ENCODE assay signal across 8 mouse cellular contexts in genomic region chr10:86555843-86556242, GRCm38 (mm10). TPM values are rescaled to one million over a fixed set of nuclear protein-coding genes. Genes with fewer than 3 reads are reported as not detected.
DNase-seq lines count a peak whose midpoint lies in the region; ATAC-seq lines count a peak whose summit lies in the region.

No protein-coding gene starts in this region.

- no peaks in the 10 kb centered on the region for H3K36me3 ChIP-seq in heart, embryonic 11.5 days (ENCODE audit: control insufficient read depth, insufficient read depth, low read length)
- no peaks in the 10 kb centered on the region for H3K36me3 ChIP-seq in limb, embryonic 11.5 days (ENCODE audit: control insufficient read depth, insufficient read depth, low read length)
- no peaks in the 10 kb centered on the region for H3K36me3 ChIP-seq in intestine, embryonic 15.5 days

- H3K9ac ChIP-seq in heart, embryonic 11.5 days (ENCODE audit: low read depth, low read length): no peak overlapping the region
- H3K9ac ChIP-seq in limb, embryonic 11.5 days (ENCODE audit: low read length): no peak overlapping the region
- H3K9ac ChIP-seq in intestine, embryonic 15.5 days: no peak overlapping the region

- H3K27ac ChIP-seq in heart, embryonic 11.5 days (ENCODE audit: low read depth, low read length): no peak overlapping the region
- H3K27ac ChIP-seq in limb, embryonic 11.5 days (replicated peaks; ENCODE audit: low read depth, low read length): no peak overlapping the region
- H3K27ac ChIP-seq in intestine, embryonic 15.5 days: no peak overlapping the region

- peak; percentile 45 for DNase-seq in heart, postnatal 4 days
- peak; percentile 8 to 15 for DNase-seq in B cell, adult 2 months
- peak; percentile 38 for DNase-seq in adrenal gland, postnatal 10 days
- peak; percentile 22 for DNase-seq in limb, embryonic 11.5 days (ENCODE audit: low spot score)
- no peak for DNase-seq in right cerebral cortex, adult 2 months (ENCODE audit: low spot score in 2 of 2)
- DNase-seq in left cerebral cortex, postnatal 14 days (ENCODE audit: low spot score in 2 of 2): no peak

- no peak overlapping the region for H3K4me2 ChIP-seq in heart, embryonic 11.5 days
- no peak overlapping the region for H3K4me2 ChIP-seq in limb, embryonic 11.5 days (ENCODE audit: low read depth, severe bottlenecking)
- no peak overlapping the region for H3K4me2 ChIP-seq in intestine, embryonic 15.5 days (replicated peaks)

- H3K9me3 ChIP-seq in heart, embryonic 11.5 days (replicated peaks; ENCODE audit: control insufficient read depth, low read length): no peaks in the 10 kb centered on the region
- no peaks in the 10 kb centered on the region for H3K9me3 ChIP-seq in limb, embryonic 11.5 days (ENCODE audit: control insufficient read depth, low read length)
- H3K9me3 ChIP-seq in intestine, embryonic 15.5 days: no peaks in the 10 kb centered on the region

- intact Hi-C loops in left cerebral cortex, postnatal 14 days (cut with DNase I): no loop called here

- 57% methylated on average over 8 of the region's 8 CpGs for WGBS in heart, embryonic 11.5 days (ENCODE audit: insufficient replicate concordance)
- 60% methylated on average over 8 of the region's 8 CpGs for WGBS in limb, embryonic 11.5 days
- 65% methylated on average over 8 of the region's 8 CpGs for WGBS in intestine, embryonic 15.5 days

- no peaks in the 10 kb centered on the region for H3K27me3 ChIP-seq in heart, embryonic 11.5 days (ENCODE audit: control insufficient read depth, insufficient read depth, low read length)
- no peaks in the 10 kb centered on the region for H3K27me3 ChIP-seq in limb, embryonic 11.5 days (ENCODE audit: control insufficient read depth, insufficient read depth, low read length)
- H3K27me3 ChIP-seq in intestine, embryonic 15.5 days (replicated peaks): no peaks in the 10 kb centered on the region

- no peaks in the 10 kb centered on the region for H3K4me1 ChIP-seq in heart, embryonic 11.5 days (ENCODE audit: control insufficient read depth, insufficient read depth, low read length)
- H3K4me1 ChIP-seq in limb, embryonic 11.5 days (ENCODE audit: control insufficient read depth, insufficient read depth, low read length): no peaks in the 10 kb centered on the region
- no peaks in the 10 kb centered on the region for H3K4me1 ChIP-seq in intestine, embryonic 15.5 days (replicated peaks)

- ATAC-seq in heart, embryonic 11.5 days (replicated peaks; ENCODE audit: insufficient number of reproducible peaks, low FRiP score, low TSS enrichment): no peak
- ATAC-seq in limb, embryonic 11.5 days (ENCODE audit: insufficient number of reproducible peaks, low FRiP score, low TSS enrichment, low read depth): no peak
- no peak for ATAC-seq in intestine, embryonic 15.5 days

- H3K4me3 ChIP-seq in heart, embryonic 11.5 days (ENCODE audit: low read depth, low read length): no peak overlapping the region
- H3K4me3 ChIP-seq in limb, embryonic 11.5 days (ENCODE audit: low read depth, low read length): no peak overlapping the region
- no peak overlapping the region for H3K4me3 ChIP-seq in intestine, embryonic 15.5 days (replicated peaks)

RNA-seq across cellular contexts. Expression of gene Syn3, which starts 57.1 kb away (rescaled TPM):
- under 1 TPM; 0.38 to 0.60 TPM for total RNA-seq in heart, postnatal 4 days (2021)
- polyA plus RNA-seq in heart, embryonic 11.5 days (2014; fragmentation: Nextera tagmentation; extraction: Ambion mirVana): 0.99 and 1.3 TPM in 2 replicates
- 1 to 10 TPM; 2.9 to 3.8 TPM for total RNA-seq in adrenal gland, postnatal 10 days (2021)
- 3.9 and 4.0 TPM in 2 replicates for polyA plus RNA-seq in limb, embryonic 11.5 days (2014; fragmentation: Nextera tagmentation; extraction: Ambion mirVana)
- 10 to 100 TPM; 29.9 to 32.0 TPM for total RNA-seq in left cerebral cortex, postnatal 14 days (2021)
- 2.1 and 3.0 TPM in 2 replicates for polyA plus RNA-seq in intestine, embryonic 15.5 days (2015; fragmentation: Nextera tagmentation; extraction: Ambion mirVana)

Comparison
In these comparisons a context has a peak if more than half of its experiments do, and no peak if none do; other contexts are left out.
1. DNase-seq: peak in heart, postnatal 4 days (single experiment), B cell, adult 2 months (2 of 2), adrenal gland, postnatal 10 days (single experiment) and limb, embryonic 11.5 days (single experiment); none in right cerebral cortex, adult 2 months (0 of 2) and left cerebral cortex, postnatal 14 days (0 of 2).
2. RNA of gene Syn3, which starts 57.1 kb away (total RNA-seq): 29.9 to 32.0 TPM in left cerebral cortex, postnatal 14 days; 2.9 to 3.8 TPM in adrenal gland, postnatal 10 days and 0.38 to 0.60 TPM in heart, postnatal 4 days; every median in the first group is over 4 times any median in the second.